Mouse (Mus musculus) forebrain, embryonic 15.5 days (tissue): ENCODE measurements around the gene Fgfr2. TPM values are rescaled to one million over a fixed set of nuclear protein-coding genes. Genes with fewer than 3 reads are reported as not detected.

Experiments
- ATAC-seq: fragments of 200-750 bp; cut with Nextera tagmentation; replicated peaks from 2 replicates; pipeline ENCODE4 v1.8.0; 2017; ENCODE audit warnings: mild to moderate bottlenecking, moderate TSS enrichment, moderate library complexity
- H3K27ac ChIP-seq: fragments of 300-500 bp; sonication (generic); replicated peaks from 2 replicates; pipeline ENCODE4 v1.5.1; 2015; ENCODE audit warnings: mild to moderate bottlenecking, inconsistent platforms
- H3K27me3 ChIP-seq: fragments of 300-500 bp; sonication (generic); 2 replicates; pipeline ENCODE4 v1.6.1; 2015; ENCODE audit warnings: inconsistent platforms
- H3K36me3 ChIP-seq: fragments of 300-500 bp; sonication (generic); 2 replicates; pipeline ENCODE4 v1.6.1; 2015; ENCODE audit warnings: mild to moderate bottlenecking, inconsistent platforms
- H3K4me1 ChIP-seq: fragments of 300-500 bp; sonication (generic); 2 replicates; pipeline ENCODE4 v1.6.1; 2015; ENCODE audit warnings: inconsistent platforms
- H3K4me2 ChIP-seq: fragments of 300-500 bp; sonication (generic); replicated peaks from 2 replicates; pipeline ENCODE4 v1.6.1; 2015; ENCODE audit warnings: mild to moderate bottlenecking, inconsistent platforms
- H3K4me3 ChIP-seq: fragments of 300-500 bp; sonication (generic); 2 replicates; pipeline ENCODE4 v1.5.1; 2015; ENCODE audit warnings: mild to moderate bottlenecking, inconsistent platforms
- H3K9ac ChIP-seq: fragments of 300-500 bp; sonication (generic); replicated peaks from 2 replicates; pipeline ENCODE4 v1.6.1; 2015; ENCODE audit warnings: mild to moderate bottlenecking, inconsistent platforms
- H3K9me3 ChIP-seq: fragments of 300-500 bp; sonication (generic); 2 replicates; pipeline ENCODE4 v1.6.1; 2016; ENCODE audit warnings: inconsistent platforms
- WGBS: fragments of 180-500 bp; shearing (Covaris S2); methylation state at CpG from one replicate; pipeline ENCODE4 v1.1.7; 2015; ENCODE audit warnings: mixed read lengths; 5-methylcytosine and 5-hydroxymethylcytosine counted together
- polyA plus RNA-seq: library from polyadenylated mRNA; unstranded; fragments of >200 nt; fragmentation: Nextera tagmentation; extraction: Ambion mirVana; gene quantifications from 2 replicates; pipeline ENCODE4 v1.2.1, GENCODE M21; 2015

Fgfr2 gene
- polyA plus RNA-seq, 1 experiment from 2014 or later: 48.1 TPM

DNA sequence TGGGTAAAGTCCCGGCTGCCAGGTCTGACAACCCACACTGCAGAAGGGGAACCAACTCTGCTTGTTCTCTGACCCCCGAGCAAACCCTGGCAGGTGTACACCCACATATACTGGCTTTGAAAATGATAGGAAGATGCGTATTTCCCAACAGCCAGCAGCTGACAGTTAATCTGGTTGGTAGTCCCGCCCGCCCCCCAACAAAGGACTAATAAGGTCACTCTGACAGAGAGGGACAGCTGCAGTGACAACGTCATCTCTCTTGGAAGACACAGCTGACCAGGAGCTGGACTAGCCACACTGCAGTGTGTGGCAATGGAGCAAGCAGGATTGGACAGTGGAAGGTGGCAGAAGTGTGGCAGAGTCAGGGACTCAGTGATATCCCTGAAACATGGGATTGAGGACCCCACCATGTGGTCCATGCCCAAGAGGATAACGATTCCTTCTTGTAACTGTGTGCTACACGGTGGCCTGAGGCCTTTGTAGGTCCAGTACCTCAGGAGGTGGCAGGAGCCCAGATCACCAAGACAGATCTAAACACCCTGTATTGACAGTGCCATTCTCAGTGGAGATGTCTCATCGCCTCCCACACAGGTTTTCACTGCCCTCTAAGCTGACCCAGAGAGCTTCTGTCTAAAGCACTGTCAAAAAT, 130.1 kb downstream of the Fgfr2 start:
- ATAC-seq: no peak
- no peak overlapping the region for H3K4me2 ChIP-seq
- H3K27ac ChIP-seq: no peak overlapping the region
- peaks cover 53% of the 10 kb centered on the region for H3K36me3 ChIP-seq
- 85% methylated on average over 9 of the region's 9 CpGs for WGBS
- no peaks in the 10 kb centered on the region for H3K4me1 ChIP-seq
- no peaks in the 10 kb centered on the region for H3K27me3 ChIP-seq
- no peak overlapping the region for H3K4me3 ChIP-seq
- no peak overlapping the region for H3K9ac ChIP-seq
- H3K9me3 ChIP-seq: no peaks in the 10 kb centered on the region

DNA sequence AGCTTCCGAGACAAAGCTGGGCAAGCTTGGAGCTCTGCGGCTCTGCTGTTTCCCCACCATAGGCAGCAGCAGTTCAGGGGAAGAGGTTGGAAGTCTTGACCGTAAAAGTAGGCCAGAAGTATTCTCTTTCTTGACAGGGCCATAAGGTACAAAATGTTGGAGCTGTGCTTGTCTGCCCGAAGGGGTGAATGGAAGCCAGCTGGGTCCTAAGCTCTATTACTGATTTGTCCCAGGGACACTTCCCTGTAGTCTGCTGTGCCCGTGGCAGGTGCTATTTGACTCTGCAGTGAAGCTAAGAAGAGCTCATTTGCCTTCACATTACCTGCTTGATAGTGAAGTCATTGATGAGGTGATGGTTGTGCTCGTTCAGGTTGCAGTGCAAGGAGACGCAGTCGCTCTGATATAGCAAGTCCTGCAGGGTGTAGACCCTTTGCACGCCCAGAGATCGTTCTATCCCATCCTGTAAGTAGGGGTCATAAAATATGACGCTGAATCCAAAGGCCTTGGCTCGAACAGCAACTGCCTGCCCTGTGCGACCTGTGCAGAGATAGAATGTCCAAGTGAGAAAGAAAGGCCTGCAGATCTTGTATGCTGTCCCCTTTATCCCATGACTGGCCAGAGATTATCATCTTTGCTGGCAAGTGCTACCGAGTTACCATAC, 131.8 kb downstream of the Fgfr2 start:
- 94% methylated on average over 14 of the region's 14 CpGs for WGBS
- Histone ChIP-seq H3K9ac (no peak overlapping the region), H3K27me3 (no peaks in the 10 kb centered on the region), H3K36me3 (peaks cover 49% of the 10 kb centered on the region), H3K27ac (no peak overlapping the region), H3K4me1 (no peaks in the 10 kb centered on the region), H3K9me3 (no peaks in the 10 kb centered on the region), H3K4me3 (no peak overlapping the region), H3K4me2 (no peak overlapping the region)
- ATAC-seq: no peak

DNA sequence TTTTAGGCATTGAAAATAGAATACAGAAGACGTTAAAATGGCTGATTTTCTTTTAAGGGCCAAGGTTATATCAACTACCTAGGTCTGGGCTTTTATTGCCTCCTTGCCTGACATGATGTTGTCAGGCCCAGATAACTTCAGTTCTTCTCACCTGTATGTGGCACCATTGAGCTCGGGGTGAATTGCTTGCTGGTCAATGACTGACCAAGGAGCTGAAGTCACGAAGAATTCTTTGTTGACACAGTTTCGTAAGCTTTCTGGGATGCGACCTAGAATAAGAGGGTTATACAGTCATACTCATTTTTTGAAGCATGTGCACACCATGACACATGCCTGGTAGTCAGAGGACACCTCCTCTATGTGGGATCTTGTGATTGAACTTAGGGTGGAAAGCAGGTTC, 133.3 kb downstream of the Fgfr2 start:
- Histone ChIP-seq H3K4me2 (no peak overlapping the region), H3K27me3 (no peaks in the 10 kb centered on the region), H3K9ac (no peak overlapping the region), H3K27ac (no peak overlapping the region), H3K4me3 (no peak overlapping the region), H3K4me1 (no peaks in the 10 kb centered on the region), H3K9me3 (no peaks in the 10 kb centered on the region), H3K36me3 (peaks cover 53% of the 10 kb centered on the region)
- ATAC-seq: no peak
- 92% methylated on average over 5 of the region's 5 CpGs for WGBS

DNA sequence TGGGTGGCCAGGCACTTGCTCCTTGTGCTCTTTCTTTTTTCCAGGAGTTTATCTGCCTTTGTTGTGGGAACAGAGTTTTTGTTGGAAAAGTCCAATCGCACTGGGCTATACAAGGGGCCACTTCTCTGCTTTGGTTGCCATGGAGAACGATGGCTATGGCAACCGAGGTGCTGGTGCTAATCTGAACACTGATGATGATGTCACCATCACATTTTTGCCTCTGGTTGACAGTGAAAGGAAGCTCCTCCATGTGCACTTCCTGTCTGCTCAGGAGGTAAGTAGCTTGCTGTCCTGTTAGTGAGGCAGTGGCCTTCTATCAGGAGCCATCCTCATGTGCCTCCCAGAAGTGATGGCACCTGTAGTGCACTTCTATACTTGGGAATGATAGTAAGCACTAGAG, 140.5 kb downstream of the Fgfr2 start:
- no peaks in the 10 kb centered on the region for H3K27me3 ChIP-seq
- H3K4me2 ChIP-seq: no peak overlapping the region
- 28% methylated on average over 3 of the region's 3 CpGs for WGBS
- ATAC-seq: no peak
- H3K36me3 ChIP-seq: peaks cover 44% of the 10 kb centered on the region
- no peak overlapping the region for H3K9ac ChIP-seq
- H3K4me1 ChIP-seq: no peaks in the 10 kb centered on the region
- H3K27ac ChIP-seq: no peak overlapping the region
- no peaks in the 10 kb centered on the region for H3K9me3 ChIP-seq
- no peak overlapping the region for H3K4me3 ChIP-seq

DNA sequence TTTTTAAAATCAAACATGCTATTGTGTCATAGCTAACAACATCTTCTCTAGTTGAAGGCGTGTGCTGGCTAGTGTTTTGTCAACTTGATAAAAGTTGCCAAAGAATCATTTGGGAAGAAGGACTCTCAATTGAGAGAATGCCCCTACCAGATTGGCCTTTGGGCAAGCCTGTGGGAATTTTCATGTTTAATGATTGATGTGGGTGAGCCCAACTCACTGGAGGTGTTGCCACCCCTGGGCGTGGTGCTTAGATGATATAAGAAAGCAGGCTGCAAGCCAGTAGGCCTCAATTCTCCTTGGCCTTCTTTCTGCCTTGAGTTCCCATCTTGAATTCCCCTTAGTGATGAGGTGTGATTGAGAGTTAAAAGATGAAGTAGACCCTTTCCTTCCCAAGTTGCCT, 145.2 kb downstream of the Fgfr2 start:
- Histone ChIP-seq H3K4me1 (no peaks in the 10 kb centered on the region), H3K9ac (no peak overlapping the region), H3K4me2 (no peak overlapping the region), H3K9me3 (no peaks in the 10 kb centered on the region), H3K36me3 (peaks cover 21% of the 10 kb centered on the region), H3K27ac (no peak overlapping the region), H3K27me3 (no peaks in the 10 kb centered on the region), H3K4me3 (no peak overlapping the region)
- no peak for ATAC-seq
- 98% methylated on average over 2 of the region's 2 CpGs for WGBS

DNA sequence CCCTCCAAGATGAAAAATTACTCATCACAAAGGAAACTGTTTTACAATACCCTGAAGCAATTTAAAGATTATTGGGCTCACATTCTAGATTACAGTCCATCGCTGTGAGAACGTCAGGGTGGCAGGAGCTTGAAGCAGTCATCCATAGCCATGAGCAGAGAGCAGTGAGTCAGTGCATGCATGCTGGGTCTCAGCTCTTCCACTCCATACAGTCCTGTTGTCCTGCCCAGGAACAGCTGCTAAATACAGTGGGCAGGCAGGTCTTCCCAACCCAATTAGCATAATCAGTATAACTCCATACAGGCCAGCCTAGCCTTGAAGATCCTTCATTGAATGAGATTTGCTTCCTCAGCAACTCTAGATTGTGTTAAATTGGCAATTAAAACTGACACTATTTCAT, 147.1 kb downstream of the Fgfr2 start:
- no peak overlapping the region for H3K9ac ChIP-seq
- WGBS: 67% methylated on average over 2 of the region's 2 CpGs
- H3K27ac ChIP-seq: no peak overlapping the region
- peaks cover 6% of the 10 kb centered on the region; the same call in 1 of the 2 replicates for H3K36me3 ChIP-seq
- no peaks in the 10 kb centered on the region for H3K4me1 ChIP-seq
- no peaks in the 10 kb centered on the region for H3K9me3 ChIP-seq
- H3K27me3 ChIP-seq: no peaks in the 10 kb centered on the region
- no peak overlapping the region for H3K4me3 ChIP-seq
- no peak for ATAC-seq
- H3K4me2 ChIP-seq: no peak overlapping the region

DNA sequence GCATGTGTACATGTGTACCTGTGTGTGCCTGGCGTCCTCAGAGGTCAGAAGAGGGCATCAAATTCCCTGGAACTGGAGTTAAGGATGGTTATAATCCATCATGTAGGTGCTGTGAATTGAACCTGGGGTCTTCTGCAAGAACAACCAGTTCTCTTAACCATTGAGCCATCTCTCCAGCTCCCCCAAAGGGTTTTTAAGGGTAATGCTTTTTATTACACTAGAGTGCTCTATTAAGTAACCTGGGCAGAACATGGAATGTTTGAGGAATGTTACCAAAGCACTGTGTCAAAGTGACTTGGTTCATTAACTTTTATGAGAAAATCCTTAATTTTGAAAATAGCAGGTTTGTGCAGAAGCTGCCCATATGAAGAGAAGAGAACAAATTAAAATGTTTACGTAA, 151.1 kb downstream of the Fgfr2 start:
- no peak overlapping the region for H3K27ac ChIP-seq
- H3K9me3 ChIP-seq: no peaks in the 10 kb centered on the region
- 86% methylated on average over 2 of the region's 2 CpGs for WGBS
- no peaks in the 10 kb centered on the region for H3K27me3 ChIP-seq
- no peak for ATAC-seq
- no peak overlapping the region for H3K4me2 ChIP-seq
- H3K9ac ChIP-seq: no peak overlapping the region
- peaks cover 4% of the 10 kb centered on the region; the same call in 1 of the 2 replicates for H3K36me3 ChIP-seq
- H3K4me1 ChIP-seq: no peaks in the 10 kb centered on the region
- no peak overlapping the region for H3K4me3 ChIP-seq

DNA sequence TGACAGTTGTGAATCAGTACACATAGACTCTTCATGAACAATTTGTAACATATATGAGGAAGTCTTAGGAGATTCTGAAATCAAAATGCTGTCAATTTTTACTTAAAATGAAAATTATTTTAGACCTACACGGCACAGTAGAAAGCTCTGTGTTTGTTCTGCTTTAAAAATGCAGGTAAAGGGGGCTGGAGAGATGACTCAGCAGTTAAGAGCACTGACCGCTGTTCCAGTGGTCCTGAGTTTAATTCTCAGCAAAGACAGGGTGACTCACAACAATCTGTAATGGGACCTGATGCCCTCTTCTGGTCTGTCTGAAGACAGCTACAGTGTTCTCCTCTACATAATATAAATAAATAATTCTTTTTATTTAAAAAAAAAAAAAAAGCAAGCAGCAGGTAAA, 157.4 kb downstream of the Fgfr2 start:
- Histone ChIP-seq H3K4me2 (no peak overlapping the region), H3K4me1 (no peaks in the 10 kb centered on the region), H3K4me3 (no peak overlapping the region)

DNA sequence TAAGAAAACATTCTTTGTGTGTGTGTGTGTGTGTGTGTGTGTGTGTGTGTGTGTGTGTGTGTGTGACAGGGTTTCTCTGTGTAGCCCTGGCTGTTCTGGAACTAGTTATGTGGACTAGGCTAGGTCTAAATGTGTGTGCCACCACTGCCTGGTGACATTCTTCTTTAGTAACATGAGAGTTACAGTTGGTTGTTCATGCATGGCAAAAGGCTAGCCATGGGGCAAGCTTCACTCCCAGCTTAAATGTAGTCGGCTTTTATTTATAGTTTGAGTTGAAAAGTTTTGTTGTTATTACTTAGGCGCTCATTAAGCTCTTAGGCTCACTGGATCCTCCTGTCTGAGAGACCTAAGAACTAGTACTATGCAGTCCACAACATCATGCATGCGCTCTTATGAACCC, 158.8 kb downstream of the Fgfr2 start:
- Histone ChIP-seq H3K4me3 (no peak overlapping the region), H3K27me3 (no peaks in the 10 kb centered on the region), H3K9me3 (no peaks in the 10 kb centered on the region), H3K9ac (no peak overlapping the region), H3K4me1 (no peaks in the 10 kb centered on the region), H3K4me2 (no peak overlapping the region), H3K27ac (no peak overlapping the region), H3K36me3 (no peaks in the 10 kb centered on the region)
- WGBS: 77% methylated on average over 3 of the region's 3 CpGs
- ATAC-seq: no peak

More for the DNA sequence above, 157.4 kb downstream of the Fgfr2 start:
- Histone ChIP-seq H3K9ac (no peak overlapping the region), H3K27me3 (no peaks in the 10 kb centered on the region), H3K9me3 (no peaks in the 10 kb centered on the region), H3K27ac (no peak overlapping the region), H3K36me3 (no peaks in the 10 kb centered on the region)
- 83% methylated on average over 2 of the region's 2 CpGs for WGBS
- no peak for ATAC-seq

DNA sequence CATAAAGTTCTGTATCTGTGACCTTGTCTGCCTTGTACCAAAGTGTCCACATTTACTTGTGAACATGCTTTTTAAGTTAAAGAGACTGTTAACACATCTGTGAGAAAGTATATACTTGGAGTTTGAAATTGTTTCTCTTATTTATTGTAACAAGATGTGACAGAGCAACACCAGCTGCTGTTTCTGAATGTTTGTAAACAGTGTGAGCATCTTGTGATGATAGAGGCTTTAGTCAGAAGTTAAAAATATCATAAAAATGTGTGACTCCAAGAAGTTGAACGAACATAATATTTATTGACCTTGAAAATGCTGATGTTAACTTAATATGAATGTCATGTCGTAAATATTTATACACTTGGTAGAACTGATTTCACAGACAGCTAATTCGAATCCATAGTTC, 172.5 kb downstream of the Fgfr2 start:
- H3K4me1 ChIP-seq: peaks cover 3% of the 10 kb centered on the region; the same call in 1 of the 2 replicates
- ATAC-seq: no peak
- no peak overlapping the region for H3K9ac ChIP-seq
- no peak overlapping the region for H3K27ac ChIP-seq
- no peaks in the 10 kb centered on the region for H3K27me3 ChIP-seq
- H3K36me3 ChIP-seq: no peaks in the 10 kb centered on the region
- H3K4me3 ChIP-seq: no peak overlapping the region
- no peaks in the 10 kb centered on the region for H3K9me3 ChIP-seq
- 95% methylated on average over 3 of the region's 3 CpGs for WGBS
- no peak overlapping the region for H3K4me2 ChIP-seq

DNA sequence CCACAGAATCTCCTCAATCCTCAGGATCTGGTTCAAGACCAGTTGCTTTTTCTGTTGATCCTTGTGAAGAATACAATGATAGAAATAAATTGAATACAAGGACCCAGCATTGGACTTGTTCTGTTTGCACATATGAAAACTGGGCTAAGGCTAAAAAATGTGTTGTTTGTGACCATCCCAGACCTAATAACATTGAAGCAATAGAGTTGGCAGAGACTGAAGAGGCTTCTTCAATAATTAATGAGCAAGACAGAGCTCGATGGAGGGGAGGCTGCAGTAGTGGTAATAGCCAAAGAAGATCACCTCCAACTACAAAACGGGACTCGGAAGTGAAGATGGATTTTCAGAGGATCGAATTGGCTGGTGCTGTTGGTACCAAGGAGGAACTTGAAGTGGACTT, 173.2 kb downstream of the Fgfr2 start:
- no peak for ATAC-seq
- no peaks in the 10 kb centered on the region for H3K9me3 ChIP-seq
- 88% methylated on average over 4 of the region's 4 CpGs for WGBS

DNA sequence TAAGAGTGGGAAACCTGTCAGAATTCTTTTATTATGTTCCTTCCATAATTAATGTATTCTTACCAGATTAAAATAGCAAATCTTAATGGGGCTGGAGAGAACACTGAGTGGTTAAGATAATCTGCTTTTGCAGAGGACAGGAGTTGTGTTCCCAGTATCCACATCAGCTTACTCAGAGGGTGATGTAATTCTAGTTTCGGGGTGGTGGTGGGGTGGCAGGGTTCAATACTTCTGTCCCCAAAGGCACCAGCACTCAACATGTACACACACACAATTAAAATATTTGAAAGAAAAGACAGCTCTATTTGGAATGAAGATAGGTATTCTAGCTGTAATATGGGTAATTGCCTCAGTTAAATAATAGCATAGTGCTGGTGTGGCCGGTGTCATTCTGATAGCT, 182.6 kb downstream of the Fgfr2 start:
- Histone ChIP-seq H3K4me2 (no peak overlapping the region), H3K9ac (no peak overlapping the region), H3K27me3 (no peaks in the 10 kb centered on the region), H3K4me3 (no peak overlapping the region), H3K36me3 (no peaks in the 10 kb centered on the region), H3K4me1 (peaks cover 7% of the 10 kb centered on the region), H3K9me3 (no peaks in the 10 kb centered on the region), H3K27ac (no peak overlapping the region)
- WGBS: 81% methylated on average over 2 of the region's 2 CpGs
- ATAC-seq: no peak

More for the DNA sequence above, 173.2 kb downstream of the Fgfr2 start:
- Histone ChIP-seq H3K9ac (no peak overlapping the region), H3K4me1 (no peaks in the 10 kb centered on the region), H3K27ac (no peak overlapping the region), H3K4me3 (no peak overlapping the region), H3K4me2 (no peak overlapping the region), H3K27me3 (no peaks in the 10 kb centered on the region), H3K36me3 (no peaks in the 10 kb centered on the region)

DNA sequence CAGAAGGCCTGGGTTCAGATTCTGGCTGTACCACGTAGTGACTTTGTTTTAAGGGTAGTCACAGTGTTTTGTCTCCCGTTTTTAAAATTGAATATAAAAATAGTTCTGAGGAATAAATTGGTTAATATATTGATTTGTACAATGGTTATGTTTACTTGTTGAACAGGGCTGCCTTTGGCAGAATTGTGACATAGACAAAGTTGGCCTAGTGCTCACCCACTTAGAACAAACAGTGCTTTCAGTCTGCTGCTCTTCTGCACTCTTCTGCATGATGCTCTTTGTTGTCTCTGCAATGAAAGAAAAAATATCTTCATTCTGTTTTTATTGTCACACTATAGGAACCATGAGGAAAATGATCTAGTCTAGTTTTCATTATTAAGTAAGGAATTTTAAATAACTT, 184.0 kb downstream of the Fgfr2 start:
- no peak for ATAC-seq
- Histone ChIP-seq H3K27ac (no peak overlapping the region), H3K9me3 (no peaks in the 10 kb centered on the region), H3K4me3 (no peak overlapping the region), H3K4me2 (no peak overlapping the region), H3K9ac (no peak overlapping the region), H3K4me1 (peaks cover 10% of the 10 kb centered on the region), H3K36me3 (no peaks in the 10 kb centered on the region), H3K27me3 (no peaks in the 10 kb centered on the region)
- 88% methylated on average over 2 of the region's 2 CpGs for WGBS
